Mouse (Mus musculus): Measurements from ENCODE around the gene Postn.

Gene Postn

GRCm38 (mm10) chr3:54360897-54361296 is at the start of gene Postn:
Gene Postn, plus strand, starts transcription at chr3:54361109.
- DNase-seq (ENCODE audit: low spot score in 2 of 2), result no peak

- no peak for DNase-seq (ENCODE audit: low spot score in 2 of 2)
These were observed 46.9 kb upstream of the Postn start for GRCm38 (mm10) chr3:54314055-54314454.

GRCm38 (mm10) chr3:54352891-54353652 is 7.8 kb upstream of the Postn start:
- peak; percentile 25 to 74 for DNase-seq (ENCODE audit: low spot score in 2 of 2)

- no peak for DNase-seq (ENCODE audit: low spot score in 2 of 2)
These were observed 3.3 kb upstream of the Postn start for GRCm38 (mm10) chr3:54357561-54357960.

GRCm38 (mm10) chr3:54358463-54359189 is 2.3 kb upstream of the Postn start:
- DNase-seq (ENCODE audit: low spot score in 2 of 2), result no peak

- no peak for DNase-seq (ENCODE audit: low spot score in 2 of 2)
These were observed 747 bp downstream of the Postn start for GRCm38 (mm10) chr3:54361656-54362055.

GRCm38 (mm10) chr3:54371015-54371414 is 10.1 kb downstream of the Postn start:
- no peak for DNase-seq (ENCODE audit: low spot score in 2 of 2)

GRCm38 (mm10) chr3:54372625-54373024 is 11.7 kb downstream of the Postn start:
- no peak for DNase-seq (ENCODE audit: low spot score in 2 of 2)

- no peak for DNase-seq (ENCODE audit: low spot score in 2 of 2)
These were observed 15.1 kb downstream of the Postn start for GRCm38 (mm10) chr3:54376014-54376413.

- DNase-seq (ENCODE audit: low spot score in 2 of 2), result no peak
These were observed 16.7 kb downstream of the Postn start for GRCm38 (mm10) chr3:54377647-54378046.

GRCm38 (mm10) chr3:54378135-54378534 is 17.2 kb downstream of the Postn start:
- no peak for DNase-seq (ENCODE audit: low spot score in 2 of 2)

- DNase-seq (ENCODE audit: low spot score in 2 of 2), result no peak
These were observed 19.1 kb downstream of the Postn start for GRCm38 (mm10) chr3:54379981-54380380.

GRCm38 (mm10) chr3:54399321-54399720 is 38.4 kb downstream of the Postn start:
- no peak for DNase-seq (ENCODE audit: low spot score in 2 of 2)

GRCm38 (mm10) chr3:54399911-54400310 is 39.0 kb downstream of the Postn start:
- DNase-seq (ENCODE audit: low spot score in 2 of 2), result no peak

GRCm38 (mm10) chr3:54400617-54401016 is 39.7 kb downstream of the Postn start:
- DNase-seq (ENCODE audit: low spot score in 2 of 2), result no peak

- DNase-seq (ENCODE audit: low spot score in 2 of 2), result no peak
These were observed 40.8 kb downstream of the Postn start for GRCm38 (mm10) chr3:54401706-54402105.

GRCm38 (mm10) chr3:54403791-54404190 is 42.9 kb downstream of the Postn start:
- no peak for DNase-seq (ENCODE audit: low spot score in 2 of 2)

- no peak for DNase-seq (ENCODE audit: low spot score in 2 of 2)
These were observed 45.7 kb downstream of the Postn start for GRCm38 (mm10) chr3:54406567-54406966.

- no peak for DNase-seq (ENCODE audit: low spot score in 2 of 2)
These were observed 50.1 kb downstream of the Postn start for GRCm38 (mm10) chr3:54411052-54411451.

GRCm38 (mm10) chr3:54412885-54413583 is 52.1 kb downstream of the Postn start:
- no peak for DNase-seq (ENCODE audit: low spot score in 2 of 2)

GRCm38 (mm10) chr3:54413584-54413897 is 52.6 kb downstream of the Postn start:
- DNase-seq (ENCODE audit: low spot score in 2 of 2), result no peak

- DNase-seq (ENCODE audit: low spot score in 2 of 2), result no peak
These were observed 53.5 kb downstream of the Postn start for GRCm38 (mm10) chr3:54414386-54414785.

All from spleen, postnatal 10 days (tissue).